Mouse (Mus musculus) MEL (cell line): ENCODE data around the gene Dcbld1. TPM values are rescaled to one million over a fixed set of nuclear protein-coding genes. Genes with fewer than 3 reads are reported as not detected.

ENCODE experiments used
- DNase-seq: peaks from one replicate; pipeline ENCODE4 v3.0.0; 2011; ENCODE audit warnings: low read depth, low spot score
- H3K27ac ChIP-seq: 2 replicates; pipeline ENCODE4 v1.5.1; 2012; ENCODE audit warnings: low read depth, mild to moderate bottlenecking, control low read depth, low read length, moderate library complexity; ENCODE audit not compliant: control insufficient read depth
- H3K27me3 ChIP-seq, 2 experiments: fragments of 150-350 bp in 1 of 2; sonication (generic) in 1 of 2; 2 replicates each; pipeline ENCODE4 v1.6.1; 2012; ENCODE audit warnings: low read length in 2 of 2, mild to moderate bottlenecking in 2 of 2, improper control_type of control experiment in 1 of 2, moderate library complexity in 1 of 2; ENCODE audit not compliant: insufficient read depth in 2 of 2, control insufficient read depth in 1 of 2
- H3K36me3 ChIP-seq, 2 experiments: 2 replicates each; pipeline ENCODE4 v1.6.1; 2012 to 2014; ENCODE audit warnings: low read length in 2 of 2, improper control_type of control experiment in 1 of 2, inconsistent platforms in 1 of 2, mild to moderate bottlenecking in 1 of 2; ENCODE audit not compliant: insufficient read depth in 2 of 2, control insufficient read depth in 1 of 2
- H3K4me1 ChIP-seq, 2 experiments: fragments of 150-350 bp in 1 of 2; sonication (generic) in 1 of 2; 2 replicates each; pipeline ENCODE4 v1.6.1; 2012; ENCODE audit warnings: low read length in 2 of 2, improper control_type of control experiment in 1 of 2, mild to moderate bottlenecking in 1 of 2; ENCODE audit not compliant: insufficient read depth in 2 of 2, control insufficient read depth in 1 of 2
- H3K4me3 ChIP-seq, 2 experiments: fragments of 150-350 bp in 1 of 2; sonication (generic) in 1 of 2; 2 replicates each; pipeline ENCODE4 v1.5.1; 2012; ENCODE audit warnings: low read depth in 2 of 2, low read length in 2 of 2, mild to moderate bottlenecking in 2 of 2, moderate library complexity in 2 of 2, control low read depth in 1 of 2, improper control_type of control experiment in 1 of 2; ENCODE audit not compliant: control insufficient read depth in 1 of 2, insufficient read depth in 1 of 2
- H3K79me2 ChIP-seq: 2 replicates; pipeline ENCODE4 v1.6.1; 2012; ENCODE audit warnings: mild to moderate bottlenecking, low read length, moderate library complexity; ENCODE audit not compliant: control insufficient read depth, poor library complexity, insufficient read depth
- H3K9ac ChIP-seq: 2 replicates; pipeline ENCODE4 v1.6.1; 2012; ENCODE audit warnings: low read depth, mild to moderate bottlenecking, control low read depth, low read length, moderate library complexity; ENCODE audit not compliant: control insufficient read depth, poor library complexity, severe bottlenecking
- H3K9me3 ChIP-seq: fragments of 150-350 bp; sonication (generic); replicated peaks from 2 replicates; pipeline ENCODE4 v1.6.1; 2012; ENCODE audit warnings: mild to moderate bottlenecking, low read length, improper control_type of control experiment, moderate library complexity; ENCODE audit not compliant: insufficient read depth
- BHLHE40 ChIP-seq: IDR thresholded peaks from 2 replicates; pipeline ENCODE4 v1.6.1; 2012; ENCODE audit warnings: low read depth, mild to moderate bottlenecking, inconsistent platforms, low read length, improper control_type of control experiment, borderline replicate concordance
- CHD1 ChIP-seq: IDR thresholded peaks from 2 replicates; pipeline ENCODE4 v1.6.1; 2012; ENCODE audit warnings: low read depth, mild to moderate bottlenecking, inconsistent platforms, low read length, improper control_type of control experiment
- CHD2 ChIP-seq: IDR thresholded peaks from 2 replicates; pipeline ENCODE4 v1.6.1; 2011; ENCODE audit warnings: low read length, improper control_type of control experiment
- GATA1 ChIP-seq: IDR thresholded peaks from 2 replicates; pipeline ENCODE4 v1.6.1; 2011; ENCODE audit warnings: low read depth, low read length, improper control_type of control experiment
- KAT2A ChIP-seq: conservative IDR thresholded peaks from 2 replicates; pipeline ENCODE4 v1.6.1; 2012; ENCODE audit warnings: low read depth, low read length, improper control_type of control experiment, inconsistent platforms
- MAFK ChIP-seq: IDR thresholded peaks from 2 replicates; pipeline ENCODE4 v1.6.1; 2011; ENCODE audit warnings: low read depth, mild to moderate bottlenecking, low read length, improper control_type of control experiment, borderline replicate concordance
- MAX ChIP-seq: IDR thresholded peaks from 2 replicates; pipeline ENCODE4 v1.6.1; 2011; ENCODE audit warnings: low read length, improper control_type of control experiment
- MYB ChIP-seq: IDR thresholded peaks from 2 replicates; pipeline ENCODE4 v1.6.1; 2011; ENCODE audit warnings: mild to moderate bottlenecking, low read depth, low read length, improper control_type of control experiment
- NELFE ChIP-seq: IDR thresholded peaks from 2 replicates; pipeline ENCODE4 v1.6.1; 2011; ENCODE audit warnings: low read depth, low read length, improper control_type of control experiment
- POLR2AphosphoS2 ChIP-seq: IDR thresholded peaks from 2 replicates; pipeline ENCODE4 v1.6.1; 2011; ENCODE audit warnings: low read length, improper control_type of control experiment
- RAD21 ChIP-seq: IDR thresholded peaks from 2 replicates; pipeline ENCODE4 v1.6.1; 2011; ENCODE audit warnings: mild to moderate bottlenecking, low read depth, low read length, improper control_type of control experiment
- RCOR1 ChIP-seq: IDR thresholded peaks from 2 replicates; pipeline ENCODE4 v1.6.1; 2012; ENCODE audit warnings: low read depth, mild to moderate bottlenecking, inconsistent platforms, low read length, improper control_type of control experiment
- TCF12 ChIP-seq: IDR thresholded peaks from 2 replicates; pipeline ENCODE4 v1.6.1; 2014; ENCODE audit warnings: low read depth, mild to moderate bottlenecking, inconsistent platforms, low read length, improper control_type of control experiment, moderate library complexity
- ZKSCAN1 ChIP-seq: IDR thresholded peaks from 2 replicates; pipeline ENCODE4 v1.6.1; 2012; ENCODE audit warnings: low read depth, mild to moderate bottlenecking, inconsistent platforms, low read length, improper control_type of control experiment, moderate library complexity
- ZMIZ1 ChIP-seq: IDR thresholded peaks from 2 replicates; pipeline ENCODE4 v1.6.1; 2012; ENCODE audit warnings: low read depth, mild to moderate bottlenecking, inconsistent platforms, low read length, improper control_type of control experiment, moderate library complexity
- ZNF384 ChIP-seq: IDR thresholded peaks from 2 replicates; pipeline ENCODE4 v1.6.1; 2012; ENCODE audit warnings: low read depth, mild to moderate bottlenecking, inconsistent platforms, low read length, improper control_type of control experiment
- polyA plus RNA-seq, 2 experiments: library from polyadenylated mRNA; stranded (reverse) in 1 of 2; unstranded in 1 of 2; fragments of >175 nt in 1 of 2; fragments of >200 nt in 1 of 2; gene quantifications; 2 replicates each; pipeline versions ENCODE4 v1.2.1 to v1.2.4; 2012; ENCODE audit warnings: low replicate concordance in 2 of 2, low read depth in 1 of 2; ENCODE audit not compliant: insufficient read length in 2 of 2, insufficient read depth in 1 of 2, missing spikeins in 1 of 2
- total RNA-seq: library from RNA; depleted of rRNA; stranded (reverse); fragments of 300-350 nt; gene quantifications from 2 replicates; pipeline ENCODE4 v1.2.3, GENCODE M21; 2012

The Dcbld1 gene
- total and polyA plus RNA-seq, 3 experiments: 4.0 to 7.1 TPM; not detected in 1

DNA sequence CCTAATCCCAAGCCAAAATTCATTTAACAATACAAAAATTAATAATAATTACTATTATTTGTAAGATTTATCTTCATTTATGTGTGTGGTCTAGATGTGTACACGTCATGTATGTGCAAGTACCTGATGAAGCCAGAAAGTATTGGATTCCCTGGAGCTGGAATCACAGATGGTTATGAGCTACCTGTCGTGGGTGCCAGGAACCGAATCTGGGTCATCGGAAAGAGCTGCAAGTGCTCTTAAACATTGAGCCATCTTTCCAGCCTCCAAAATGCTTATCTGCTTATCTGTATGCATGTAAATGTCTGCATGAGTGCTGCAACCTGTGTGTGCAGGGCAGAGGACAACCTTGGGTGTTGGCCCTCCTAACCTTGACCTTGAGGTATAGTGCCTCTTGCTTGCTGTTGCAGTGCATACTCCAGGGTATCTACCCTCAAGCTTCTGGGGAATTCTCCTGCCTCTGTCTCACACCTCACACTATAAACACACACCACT lies 126.9 kb downstream of the Dcbld1 start:
- Histone ChIP-seq H3K27ac (no peak overlapping the region), H3K27me3 (no peaks in the 10 kb centered on the region), H3K79me2 (no peaks in the 10 kb centered on the region), H3K9me3 (no peaks in the 10 kb centered on the region), H3K4me1 (no peaks in the 10 kb centered on the region), H3K4me3 (no peak overlapping the region), H3K9ac (no peak overlapping the region), H3K36me3 (peaks cover 0 to 1% of the 10 kb centered on the region in 2 experiments; a peak in 2 of 4 replicates)
- DNase-seq: no peak
- TF ChIP-seq MAX (no peak), ZMIZ1 (no peak)

DNA sequence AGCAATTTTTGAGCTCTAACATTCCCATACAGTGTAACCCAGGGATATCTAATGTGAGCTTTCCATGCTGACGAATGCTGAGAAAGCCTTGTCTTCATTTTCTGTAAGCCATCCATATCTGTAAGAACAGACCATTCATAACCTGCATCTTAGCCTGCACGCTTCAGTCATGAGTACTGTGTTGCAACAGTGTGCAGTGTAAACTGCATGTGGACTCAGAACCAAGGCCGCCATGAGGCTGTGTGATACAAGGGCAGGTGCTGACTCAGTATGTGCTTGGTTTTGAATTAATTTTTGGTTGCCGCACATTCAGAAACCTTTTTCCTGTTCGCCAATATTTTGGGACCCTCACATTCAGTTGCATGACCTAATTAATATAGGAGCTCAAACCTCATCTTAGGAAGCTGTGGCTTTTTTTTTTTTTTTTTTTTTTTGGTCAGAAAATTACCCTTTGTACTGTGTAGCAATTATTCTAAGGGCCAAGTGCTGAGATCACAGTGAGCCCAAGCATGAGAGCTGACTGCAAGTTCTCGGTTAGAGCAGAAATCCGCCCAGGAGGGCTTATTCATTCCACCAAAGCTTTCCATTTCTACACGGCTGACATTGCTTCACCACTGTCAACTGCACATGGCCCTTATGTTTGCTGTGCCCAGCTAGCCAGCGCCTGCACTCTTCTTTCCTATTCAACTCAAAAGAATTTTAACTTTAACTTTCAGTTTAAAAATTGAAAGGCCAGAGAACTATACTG lies 127.6 kb downstream of the Dcbld1 start:
- no peak for DNase-seq
- Histone ChIP-seq H3K9ac (no peak overlapping the region), H3K4me3 (no peak overlapping the region), H3K36me3 (no peaks in the 10 kb centered on the region; a peak in 2 of 4 replicates), H3K4me1 (no peaks in the 10 kb centered on the region), H3K27ac (no peak overlapping the region), H3K9me3 (no peaks in the 10 kb centered on the region), H3K79me2 (no peaks in the 10 kb centered on the region), H3K27me3 (no peaks in the 10 kb centered on the region)
- TF ChIP-seq ZKSCAN1 (no peak), POLR2AphosphoS2 (no peak), GATA1 (no peak), CHD1 (no peak), RCOR1 (no peak), NELFE (no peak), BHLHE40 (no peak), TCF12 (no peak), CHD2 (no peak), ZNF384 (no peak), MAFK (no peak), KAT2A (no peak), MYB (no peak), RAD21 (no peak)
